Mouse (Mus musculus) bone marrow, adult 2 months (tissue): ENCODE results near the gene Txndc12. TPM values are rescaled to one million over a fixed set of nuclear protein-coding genes. Genes with fewer than 3 reads are reported as not detected.
A peak's percentile ranks its signal among the peaks of the same experiment; 100 is the strongest.

Experiments
- H3K27ac ChIP-seq: fragments of 200-500 bp; 2 replicates; pipeline ENCODE4 v1.5.1; 2012; ENCODE audit warnings: low read depth, mild to moderate bottlenecking, control low read depth, inconsistent platforms, low read length; ENCODE audit not compliant: control insufficient read depth, poor library complexity, insufficient read depth
- H3K4me1 ChIP-seq: fragments of 200-500 bp; 2 replicates; pipeline ENCODE4 v1.6.1; 2011; ENCODE audit warnings: low read length; ENCODE audit not compliant: control insufficient read depth, insufficient read depth
- H3K4me3 ChIP-seq: fragments of 200-500 bp; replicated peaks from 2 replicates; pipeline ENCODE3; 2011; ENCODE audit warnings: mild to moderate bottlenecking, low read depth, low read length, control low read depth; ENCODE audit not compliant: control insufficient read depth
- CTCF ChIP-seq: fragments of 200-500 bp; IDR thresholded peaks from 2 replicates; pipeline ENCODE4 v1.5.1; 2011; ENCODE audit warnings: low read length, control low read depth; ENCODE audit not compliant: control insufficient read depth, insufficient read depth
- POLR2A ChIP-seq: fragments of 200-500 bp; IDR thresholded peaks from 2 replicates; pipeline ENCODE4 v1.6.1; 2011; ENCODE audit warnings: low read depth, mild to moderate bottlenecking, control low read depth, low read length, borderline replicate concordance; ENCODE audit not compliant: control insufficient read depth
- WGBS: fragments of 180-500 bp; shearing (Covaris S2); methylation state at CpG from one replicate; pipeline ENCODE4 v1.1.7; 2018; 5-methylcytosine and 5-hydroxymethylcytosine counted together
- polyA plus RNA-seq: library from polyadenylated mRNA; stranded (reverse); fragments of >200 nt; gene quantifications from 2 replicates; pipeline ENCODE4 v1.2.4, GENCODE M21; 2011; ENCODE audit warnings: low replicate concordance; ENCODE audit not compliant: missing spikeins, insufficient read depth, insufficient read length

Gene Txndc12
- polyA plus RNA-seq, 1 experiment, result 16.3 TPM

DNA sequence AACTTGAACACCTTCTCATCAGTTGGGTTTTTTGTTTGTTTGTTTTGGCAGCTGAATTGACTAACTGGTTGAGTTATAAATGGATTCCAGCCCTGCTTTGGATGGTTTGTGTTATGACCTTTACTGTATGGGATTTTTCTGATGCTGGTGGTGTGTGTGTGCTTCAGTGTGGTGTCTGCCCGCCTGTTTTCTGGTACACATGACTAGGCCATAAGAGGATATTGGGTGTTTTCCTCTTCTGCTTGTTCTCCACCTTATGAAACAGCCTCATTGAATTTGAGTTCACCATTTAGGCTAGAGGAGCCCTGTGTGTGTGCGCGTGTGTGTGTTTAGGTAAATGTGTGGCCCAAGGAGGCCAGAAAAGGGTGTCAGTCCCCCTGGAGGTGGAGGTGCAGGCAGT is 1.1 kb downstream of the Txndc12 start:
- Histone ChIP-seq H3K4me3 (peak overlapping the region; percentile 20), H3K27ac (no peak overlapping the region), H3K4me1 (no peaks in the 10 kb centered on the region)
- 60% methylated on average over 3 of the region's 3 CpGs for WGBS
- no peak for TF ChIP-seq CTCF
- no peak for TF ChIP-seq POLR2A

GRCm38 (mm10) chr4:108838031-108838430 is 3.6 kb downstream of the Txndc12 start:
- Histone ChIP-seq H3K4me1 (no peaks in the 10 kb centered on the region), H3K4me3 (no peak overlapping the region), H3K27ac (no peak overlapping the region)
- TF ChIP-seq POLR2A, result no peak
- 94% methylated on average over 4 of the region's 4 CpGs for WGBS

GRCm38 (mm10) chr4:108841920-108842578 is 7.6 kb downstream of the Txndc12 start:
- WGBS, result 85% methylated on average over 7 of the region's 7 CpGs
- TF ChIP-seq CTCF (no peak), POLR2A (no peak)
- H3K4me1 ChIP-seq, result no peaks in the 10 kb centered on the region
- H3K27ac ChIP-seq, result no peak overlapping the region
- no peak overlapping the region for H3K4me3 ChIP-seq

DNA sequence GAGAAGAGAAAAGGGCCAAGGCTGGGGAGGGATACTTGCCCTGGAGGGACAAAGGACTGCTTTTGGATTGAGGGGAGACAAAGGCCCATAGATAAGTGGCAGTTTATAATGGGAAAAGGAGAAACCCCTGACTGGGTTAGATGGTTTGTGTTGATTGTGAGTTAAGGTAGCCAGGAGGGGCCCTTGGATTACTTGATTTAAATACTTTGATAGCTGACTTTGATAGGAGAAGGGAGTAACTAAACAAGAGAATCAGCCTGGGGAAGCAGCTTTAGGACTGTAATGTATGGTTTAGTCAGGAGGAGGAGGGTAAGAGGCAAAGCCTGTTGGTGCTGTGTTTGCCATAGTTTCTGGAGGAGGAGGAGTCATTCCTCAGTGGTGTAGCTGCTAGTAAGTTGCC is 8.9 kb downstream of the Txndc12 start:
- Histone ChIP-seq H3K27ac (no peak overlapping the region), H3K4me1 (no peaks in the 10 kb centered on the region), H3K4me3 (no peak overlapping the region)
- TF ChIP-seq POLR2A, result no peak
- TF ChIP-seq CTCF, result no peak

DNA sequence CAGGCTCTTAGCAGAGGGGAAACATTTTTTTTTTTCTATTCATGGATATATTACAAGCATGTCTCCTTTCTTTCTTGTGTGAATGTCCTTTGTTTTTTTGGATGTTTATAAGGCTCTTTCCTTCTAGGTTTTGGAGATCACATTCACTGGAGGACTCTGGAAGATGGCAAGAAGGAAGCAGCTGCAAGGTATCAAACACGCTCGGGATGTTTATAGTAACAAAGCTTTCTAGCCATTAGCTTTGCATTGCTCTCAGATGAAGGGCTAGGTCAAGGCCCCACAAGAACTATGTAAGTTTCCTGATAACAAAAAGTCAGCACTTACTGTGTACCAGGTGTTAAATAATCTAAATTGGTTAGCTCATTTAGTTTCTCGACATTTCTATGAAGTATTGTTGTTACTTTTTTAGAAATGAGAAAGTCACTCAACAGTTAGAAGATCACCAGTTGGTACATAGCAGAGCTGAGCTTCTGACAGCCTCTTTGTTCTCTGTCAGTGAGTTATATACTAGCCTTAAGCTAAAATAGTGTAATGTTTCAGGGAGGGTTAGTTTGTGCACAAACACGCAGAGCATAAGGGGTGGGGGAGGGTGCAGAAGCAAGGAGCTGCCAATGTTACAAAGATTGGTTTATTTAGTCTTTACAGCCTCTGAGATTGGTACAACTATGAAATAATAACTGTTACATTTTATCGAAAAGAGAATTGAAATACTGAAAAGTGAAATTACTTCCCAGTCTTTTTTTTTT is 11.6 kb downstream of the Txndc12 start:
- H3K4me3 ChIP-seq, result no peak overlapping the region
- H3K4me1 ChIP-seq, result no peaks in the 10 kb centered on the region
- WGBS, result 87% methylated on average over 5 of the region's 5 CpGs
- TF ChIP-seq POLR2A (no peak), CTCF (no peak)
- no peak overlapping the region for H3K27ac ChIP-seq

GRCm38 (mm10) chr4:108847715-108848504 is 13.5 kb downstream of the Txndc12 start, which contains the start of gene Kti12:
Gene Kti12 (plus strand): TSS chr4:108847785.
- under 1% methylated on average over 77 of the region's 77 CpGs for WGBS

DNA sequence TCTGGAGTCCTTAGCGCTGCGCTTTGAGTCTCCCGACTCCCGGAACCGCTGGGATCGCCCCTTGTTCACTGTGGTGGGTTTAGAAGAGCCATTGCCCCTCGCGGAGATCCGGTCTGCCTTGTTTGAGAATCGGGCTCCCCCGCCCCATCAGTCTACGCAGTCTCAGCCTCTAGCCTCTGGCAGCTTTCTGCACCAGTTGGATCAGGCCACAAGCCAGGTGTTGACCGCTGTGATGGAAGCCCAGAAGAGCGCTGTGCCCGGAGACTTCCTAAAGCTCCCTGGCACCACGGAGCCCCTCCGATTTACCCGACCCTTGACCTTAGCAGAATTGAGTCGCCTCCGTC is 14.1 kb downstream of the Txndc12 start, which contains the start of gene A730015C16Rik:
Gene A730015C16Rik, minus strand, starts transcription at position 115 of the 344 bp plus-strand sequence.
- 3% methylated on average over 20 of the region's 20 CpGs for WGBS
- Histone ChIP-seq H3K4me1 (no peaks in the 10 kb centered on the region), H3K4me3 (peak within 1 kb of the TSS; percentile 100), H3K27ac (peak within 1 kb of the TSS; percentile 92)
- no peak for TF ChIP-seq POLR2A
- no peak for TF ChIP-seq CTCF

More at GRCm38 (mm10) chr4:108847715-108848504, 13.5 kb downstream of the Txndc12 start, which contains the start of gene Kti12:
- Histone ChIP-seq H3K4me3 (peak within 1 kb of the TSS; percentile 100), H3K4me1 (no peaks in the 10 kb centered on the region), H3K27ac (peak within 1 kb of the TSS; percentile 92)
- no peak for TF ChIP-seq CTCF
- peak; percentile 53; the same call in 1 of the 2 replicates for TF ChIP-seq POLR2A

- Histone ChIP-seq H3K27ac (no peak overlapping the region), H3K4me3 (no peak overlapping the region), H3K4me1 (no peaks in the 10 kb centered on the region; the same call in 1 of the 2 replicates)
- 69% methylated on average over 7 of the region's 7 CpGs for WGBS
- TF ChIP-seq CTCF (no peak), POLR2A (no peak)
These were observed 32.4 kb downstream of the Txndc12 start for GRCm38 (mm10) chr4:108866806-108867205.
